Mouse (Mus musculus): Measurements from ENCODE around the gene Spem1. TPM values are rescaled to one million over a fixed set of nuclear protein-coding genes. Genes with fewer than 3 reads are reported as not detected.

Gene Spem1
- polyA plus RNA-seq, 1 experiment from 2014 or later, result not detected

DNA sequence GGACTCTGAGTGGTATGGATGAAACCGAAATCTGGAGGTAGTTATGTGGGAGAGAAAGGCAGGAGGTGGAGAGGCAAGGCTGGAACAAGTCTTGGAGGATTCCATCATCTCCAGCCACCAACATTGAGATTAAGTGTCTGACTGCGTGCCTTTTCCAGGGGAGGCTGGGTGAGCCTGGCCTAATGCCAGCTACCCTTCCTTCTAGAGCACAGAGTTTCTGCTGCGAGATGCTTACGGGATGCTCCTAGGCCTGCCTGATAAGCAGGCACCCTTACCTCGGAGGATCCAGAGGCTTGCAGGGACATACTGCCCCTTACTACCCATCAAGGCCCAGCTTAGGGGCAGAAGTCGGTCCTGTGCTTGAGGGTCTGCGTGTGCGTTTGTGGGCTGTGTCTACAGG, 11.6 kb upstream of the Spem1 start:
- peak overlapping the region; percentile 45; the same call in 1 of the 2 replicates for H3K9ac ChIP-seq
- H3K9me3 ChIP-seq, result no peaks in the 10 kb centered on the region
- 73% methylated on average over 8 of the region's 8 CpGs for WGBS
- peak overlapping the region; percentile 40 for H3K4me3 ChIP-seq (replicated peaks)
- ATAC-seq, result no peak
- H3K27me3 ChIP-seq (replicated peaks), result no peaks in the 10 kb centered on the region
- peaks cover 32% of the 10 kb centered on the region for H3K4me1 ChIP-seq (replicated peaks)
- H3K36me3 ChIP-seq, result no peaks in the 10 kb centered on the region
- no peak overlapping the region for H3K27ac ChIP-seq
- H3K4me2 ChIP-seq (replicated peaks), result peak overlapping the region; percentile 92

DNA sequence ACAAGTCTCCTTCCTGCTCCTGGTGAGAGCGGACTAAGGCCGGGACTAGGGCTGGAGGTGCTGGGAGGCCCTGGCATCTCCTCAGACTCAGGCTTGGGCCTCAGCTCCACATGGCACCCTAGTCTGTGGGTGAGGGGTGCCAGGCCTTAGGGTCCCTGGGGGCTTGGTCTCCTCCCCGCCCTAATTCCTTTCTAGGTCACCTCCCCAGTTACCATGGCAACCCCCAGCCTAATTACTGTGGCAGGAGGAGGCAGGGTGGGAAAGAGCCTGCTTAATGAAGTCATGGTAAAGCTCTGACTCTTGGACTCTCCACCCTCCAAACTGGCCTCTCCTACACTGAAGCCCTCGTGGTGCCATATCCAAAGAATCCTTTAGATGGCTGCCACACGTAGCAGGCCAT, 6.9 kb upstream of the Spem1 start:
- 73% methylated on average over 5 of the region's 5 CpGs for WGBS
- H3K36me3 ChIP-seq, result peaks cover 21% of the 10 kb centered on the region
- H3K4me3 ChIP-seq (replicated peaks), result no peak overlapping the region
- no peak overlapping the region for H3K4me2 ChIP-seq (replicated peaks)
- no peaks in the 10 kb centered on the region for H3K9me3 ChIP-seq
- peaks cover 2% of the 10 kb centered on the region for H3K4me1 ChIP-seq (replicated peaks)
- no peaks in the 10 kb centered on the region for H3K27me3 ChIP-seq (replicated peaks)
- peak; percentile 37; the same call in 1 of the 2 replicates for ATAC-seq
- H3K27ac ChIP-seq, result no peak overlapping the region
- no peak overlapping the region for H3K9ac ChIP-seq

DNA sequence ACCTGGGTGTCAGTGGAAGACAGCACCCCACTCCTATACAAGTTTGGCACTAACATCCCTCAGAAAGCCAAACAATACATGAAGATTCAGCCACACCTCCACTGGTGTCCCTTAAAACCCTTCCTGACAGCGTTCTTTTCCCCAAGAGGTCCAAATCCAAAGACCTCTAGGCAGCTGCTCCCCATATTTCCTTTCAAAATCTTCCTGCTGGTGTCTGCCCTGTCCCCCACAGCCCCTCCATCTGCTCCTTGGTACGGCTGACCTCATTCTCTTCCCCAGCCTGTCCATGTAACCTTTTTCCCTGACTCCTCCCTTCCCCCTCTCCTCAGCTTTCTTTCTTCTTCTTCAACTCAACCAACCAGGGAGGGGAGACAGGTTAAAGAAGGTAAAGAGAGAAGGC, 1.5 kb upstream of the Spem1 start:
- Histone ChIP-seq H3K27ac (no peak overlapping the region), H3K4me1 (replicated peaks) (no peaks in the 10 kb centered on the region), H3K27me3 (replicated peaks) (no peaks in the 10 kb centered on the region), H3K4me3 (replicated peaks) (no peak overlapping the region), H3K4me2 (replicated peaks) (no peak overlapping the region), H3K9ac (no peak overlapping the region), H3K9me3 (no peaks in the 10 kb centered on the region), H3K36me3 (peaks cover 21% of the 10 kb centered on the region)
- ATAC-seq, result no peak
- 83% methylated on average over 2 of the region's 2 CpGs for WGBS

DNA sequence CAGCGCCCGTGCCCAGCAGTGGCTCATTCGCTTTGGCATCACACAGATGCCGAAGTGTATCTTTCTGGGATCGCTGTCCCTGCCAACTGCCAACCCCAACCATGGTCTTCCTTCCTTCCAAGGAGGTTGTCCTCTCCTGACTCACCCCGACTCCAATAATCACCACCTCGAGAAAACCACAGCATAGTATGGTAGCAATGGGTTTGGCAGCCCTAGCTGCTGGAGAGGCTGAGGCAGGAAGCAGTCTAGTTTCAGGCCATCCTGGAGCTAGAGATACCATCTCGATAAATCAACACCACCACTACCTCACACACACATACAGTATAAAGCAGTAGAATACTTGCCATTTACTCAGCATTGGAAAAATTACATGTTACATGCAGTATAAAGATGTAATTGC, 3.1 kb downstream of the Spem1 start:
- 88% methylated on average over 8 of the region's 8 CpGs for WGBS
- H3K9me3 ChIP-seq, result no peaks in the 10 kb centered on the region
- H3K4me3 ChIP-seq (replicated peaks), result no peak overlapping the region
- H3K9ac ChIP-seq, result no peak overlapping the region
- no peaks in the 10 kb centered on the region for H3K36me3 ChIP-seq
- H3K27ac ChIP-seq, result no peak overlapping the region
- ATAC-seq, result no peak
- no peaks in the 10 kb centered on the region for H3K4me1 ChIP-seq (replicated peaks)
- H3K4me2 ChIP-seq (replicated peaks), result no peak overlapping the region
- H3K27me3 ChIP-seq (replicated peaks), result no peaks in the 10 kb centered on the region

DNA sequence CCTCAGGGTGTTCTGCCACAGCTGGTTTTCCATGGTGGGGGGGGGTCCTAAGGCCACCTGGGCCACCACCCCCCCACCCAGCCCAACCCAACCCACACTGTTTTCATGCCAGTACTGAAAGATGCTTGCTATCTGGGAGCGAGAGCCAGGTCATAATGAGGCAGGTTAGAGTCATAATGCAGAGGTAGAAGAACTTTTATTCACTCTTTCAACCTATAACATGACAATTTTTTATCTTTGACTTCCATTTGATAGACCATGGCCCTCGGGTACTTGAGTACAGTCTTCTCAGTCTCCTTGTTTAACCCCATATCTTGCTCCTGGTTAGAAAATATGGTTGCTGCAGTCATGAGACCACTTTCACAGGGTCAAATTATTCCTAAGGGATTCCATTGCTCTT, 3.6 kb downstream of the Spem1 start, which contains the start of gene Spem2:
TSS of gene Spem2 (minus strand) at position 101 of the 400 bp plus-strand sequence.
- WGBS, result 74% methylated on average over 2 of the region's 2 CpGs
- Histone ChIP-seq H3K36me3 (no peaks in the 10 kb centered on the region), H3K27ac (no peak within 1 kb of the TSS), H3K27me3 (replicated peaks) (no peaks in the 10 kb centered on the region), H3K9ac (no peak within 1 kb of the TSS), H3K4me3 (replicated peaks) (no peak within 1 kb of the TSS), H3K4me2 (replicated peaks) (no peak within 1 kb of the TSS), H3K4me1 (replicated peaks) (no peaks in the 10 kb centered on the region), H3K9me3 (no peaks in the 10 kb centered on the region)
- ATAC-seq, result no peak

DNA sequence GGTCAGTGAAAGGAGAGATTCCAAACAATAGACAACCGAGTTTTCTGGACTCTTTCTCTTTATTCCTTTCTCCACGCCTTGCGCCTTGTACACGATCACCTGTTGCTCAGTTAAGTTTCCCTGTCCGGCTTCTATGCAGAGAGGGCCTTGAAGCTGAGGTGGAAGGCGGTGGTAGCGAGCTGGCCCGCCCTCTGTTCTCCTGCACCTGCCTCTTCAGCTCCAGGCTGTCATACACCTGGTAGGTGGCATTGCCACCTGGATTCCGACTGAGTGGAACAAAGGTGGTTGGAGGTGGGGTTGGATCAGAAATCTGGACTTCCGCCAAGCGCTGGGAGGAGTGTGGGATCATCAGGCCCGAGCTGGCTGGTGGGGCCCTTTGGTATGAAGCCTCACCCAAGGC, 5.5 kb downstream of the Spem1 start:
- Histone ChIP-seq H3K36me3 (no peaks in the 10 kb centered on the region), H3K27ac (no peak overlapping the region), H3K4me1 (replicated peaks) (no peaks in the 10 kb centered on the region), H3K4me2 (replicated peaks) (no peak overlapping the region), H3K9me3 (no peaks in the 10 kb centered on the region), H3K4me3 (replicated peaks) (no peak overlapping the region), H3K27me3 (replicated peaks) (no peaks in the 10 kb centered on the region), H3K9ac (no peak overlapping the region)
- WGBS, result 78% methylated on average over 12 of the region's 12 CpGs
- ATAC-seq, result peak; percentile 43

DNA sequence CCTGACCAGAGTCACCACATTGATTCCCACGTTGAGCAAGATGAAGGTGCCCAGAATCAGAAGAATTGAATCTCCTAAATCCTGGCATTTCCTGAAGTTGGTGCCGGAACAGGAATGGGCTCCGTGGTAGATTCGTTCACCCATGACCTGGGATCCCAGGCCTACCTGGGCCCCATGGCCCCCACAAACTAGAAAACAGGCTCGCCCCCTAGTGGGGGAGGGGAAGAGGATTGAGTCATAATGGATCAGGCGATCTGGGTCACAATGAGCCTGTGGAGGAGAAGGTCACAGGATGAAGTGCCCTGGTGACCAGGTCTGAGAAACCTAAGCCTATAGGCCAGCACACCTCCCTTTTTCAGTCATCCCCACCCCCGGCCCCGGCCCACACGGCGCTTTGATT, 6.8 kb downstream of the Spem1 start, which contains the start of gene Gm39566:
TSS of gene Gm39566 (minus strand) at position 144 of the 400 bp plus-strand sequence.
- no peaks in the 10 kb centered on the region for H3K9me3 ChIP-seq
- no peaks in the 10 kb centered on the region for H3K27me3 ChIP-seq (replicated peaks)
- no peak within 1 kb of the TSS for H3K4me2 ChIP-seq (replicated peaks)
- H3K36me3 ChIP-seq, result no peaks in the 10 kb centered on the region
- no peak within 1 kb of the TSS for H3K9ac ChIP-seq
- H3K4me1 ChIP-seq (replicated peaks), result no peaks in the 10 kb centered on the region
- no peak for ATAC-seq
- H3K27ac ChIP-seq, result no peak within 1 kb of the TSS
- H3K4me3 ChIP-seq (replicated peaks), result no peak within 1 kb of the TSS
- WGBS, result 66% methylated on average over 10 of the region's 10 CpGs

DNA sequence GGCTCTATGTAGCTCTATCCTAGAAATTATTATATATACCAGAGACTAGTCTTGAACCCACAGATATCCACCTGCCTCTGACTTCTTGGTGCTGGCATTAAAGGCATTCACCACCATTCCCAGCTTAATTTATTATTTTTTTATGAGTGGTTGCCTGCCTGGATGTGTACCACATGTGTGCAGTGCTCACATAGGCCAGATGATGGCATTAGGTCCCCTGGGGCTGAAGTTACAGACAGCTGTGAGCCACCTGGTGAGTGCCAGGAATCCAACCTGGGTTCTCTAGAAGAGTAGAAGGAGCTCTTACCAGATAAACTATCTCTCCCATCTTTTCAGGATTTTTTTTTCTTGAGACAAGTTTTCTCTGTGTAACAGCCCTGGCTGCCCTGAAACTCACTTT, 11.7 kb downstream of the Spem1 start:
- no peaks in the 10 kb centered on the region for H3K36me3 ChIP-seq
- no peaks in the 10 kb centered on the region for H3K4me1 ChIP-seq (replicated peaks)
- H3K4me2 ChIP-seq (replicated peaks), result no peak overlapping the region
- no peak overlapping the region for H3K9ac ChIP-seq
- no peaks in the 10 kb centered on the region; the same call in 1 of the 2 replicates for H3K27me3 ChIP-seq (replicated peaks)
- H3K4me3 ChIP-seq (replicated peaks), result no peak overlapping the region
- H3K27ac ChIP-seq, result no peak overlapping the region
- ATAC-seq, result no peak
- H3K9me3 ChIP-seq, result no peaks in the 10 kb centered on the region

DNA sequence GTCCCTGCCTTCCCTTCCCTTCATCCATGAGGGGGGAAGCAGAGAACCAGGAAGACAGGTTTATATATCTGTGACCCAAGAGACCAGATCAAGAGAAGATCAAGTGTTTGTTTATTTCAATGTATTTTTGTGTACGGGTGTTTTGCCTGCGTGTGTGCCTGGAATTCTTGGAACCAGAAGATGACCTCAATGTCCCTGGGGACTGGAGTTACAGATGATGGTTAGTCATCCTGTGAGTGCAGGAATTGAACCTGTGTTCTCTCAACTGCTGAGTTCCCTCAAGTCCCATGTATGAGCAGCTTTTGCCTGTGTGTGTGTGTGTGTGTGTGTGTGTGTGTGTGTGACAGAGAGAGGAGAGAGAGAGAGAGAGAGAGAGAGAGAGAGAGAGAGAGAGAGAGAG, 14.3 kb downstream of the Spem1 start:
- Histone ChIP-seq H3K9me3 (no peaks in the 10 kb centered on the region), H3K4me2 (replicated peaks) (no peak overlapping the region), H3K4me1 (replicated peaks) (peaks cover 24% of the 10 kb centered on the region), H3K27me3 (replicated peaks) (peaks cover 7% of the 10 kb centered on the region; the same call in 1 of the 2 replicates), H3K36me3 (no peaks in the 10 kb centered on the region), H3K4me3 (replicated peaks) (no peak overlapping the region), H3K27ac (no peak overlapping the region), H3K9ac (no peak overlapping the region)
- WGBS, result 61% methylated on average over 2 of the region's 2 CpGs
- no peak for ATAC-seq

DNA sequence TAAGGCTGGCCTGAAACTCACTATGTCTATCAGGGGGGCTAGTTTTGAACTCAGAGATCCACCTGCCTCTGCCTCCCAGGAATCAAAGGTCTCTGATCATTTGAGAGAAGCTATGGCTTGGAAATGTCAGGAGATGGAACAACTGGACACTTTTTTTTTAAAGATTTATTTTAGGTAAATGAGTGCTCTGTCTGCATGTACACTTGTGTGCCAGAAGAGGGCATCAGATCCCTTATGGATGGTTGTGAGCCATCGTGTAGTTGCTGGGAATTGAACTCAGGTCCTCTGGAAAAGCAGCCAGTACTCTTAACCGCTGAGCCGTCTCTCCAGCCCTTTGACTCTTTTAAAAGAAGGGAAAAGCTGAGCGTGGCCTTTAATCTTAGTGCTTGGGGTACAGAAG, 15.6 kb downstream of the Spem1 start:
- 79% methylated on average over 4 of the region's 4 CpGs for WGBS

DNA sequence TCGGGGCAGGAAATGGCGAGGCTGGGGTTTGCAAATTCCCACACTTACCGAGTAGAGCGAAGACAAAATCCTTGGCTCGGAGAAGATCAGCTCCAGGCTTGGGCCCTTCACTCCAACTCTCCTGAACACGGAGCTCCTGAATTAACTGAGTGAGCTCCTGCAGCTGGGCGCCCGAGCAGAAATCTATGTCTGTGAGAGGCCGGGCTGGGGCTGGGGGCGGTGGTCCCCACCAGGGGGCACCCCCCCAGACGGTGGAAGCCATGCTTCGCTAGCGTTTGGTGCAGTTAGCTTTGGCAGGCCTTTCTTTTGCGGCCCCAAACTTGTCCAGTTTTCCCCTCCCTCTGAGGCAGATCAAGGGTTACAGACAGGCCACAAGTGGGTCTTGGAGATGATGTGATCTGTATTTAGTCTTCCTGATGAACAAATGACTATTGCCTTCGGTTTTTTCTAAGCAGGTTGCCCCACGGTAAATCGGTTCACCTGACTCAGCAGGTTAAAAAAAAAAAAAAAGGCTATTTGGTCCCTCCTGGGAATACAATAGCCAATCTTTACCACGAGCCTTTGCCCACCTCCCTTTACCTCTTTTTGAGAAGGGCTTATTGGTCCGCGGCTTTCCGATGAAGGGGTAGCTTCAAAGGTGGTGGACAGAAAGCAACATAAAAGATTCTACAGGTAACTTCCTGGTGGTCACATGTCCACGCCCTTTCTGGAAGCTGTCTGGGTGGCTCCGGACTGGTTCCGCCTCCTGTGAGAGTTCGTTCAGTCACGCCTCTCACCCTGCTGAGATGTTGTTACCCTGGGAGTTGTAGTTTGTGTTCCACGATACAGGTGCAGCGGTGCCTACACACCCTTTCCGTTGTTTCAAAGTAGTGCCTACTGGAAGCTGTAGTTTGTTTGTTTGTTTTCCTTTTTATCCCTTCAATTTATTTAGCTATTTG, 16.7 kb downstream of the Spem1 start, which contains the start of gene Tmem102:
TSS of gene Tmem102 (minus strand) at position 653 of the 938 bp plus-strand sequence.
- 9% methylated on average over 29 of the region's 29 CpGs for WGBS
- no peaks in the 10 kb centered on the region for H3K36me3 ChIP-seq
- H3K9ac ChIP-seq, result peak within 1 kb of the TSS; percentile 64
- peaks cover 48% of the 10 kb centered on the region for H3K4me1 ChIP-seq (replicated peaks)
- ATAC-seq, result peak; percentile 48
- H3K4me2 ChIP-seq (replicated peaks), result peak within 1 kb of the TSS; percentile 98
- peak within 1 kb of the TSS; percentile 79 for H3K27ac ChIP-seq
- no peaks in the 10 kb centered on the region for H3K9me3 ChIP-seq
- H3K4me3 ChIP-seq (replicated peaks), result peak within 1 kb of the TSS; percentile 51
- peaks cover 7% of the 10 kb centered on the region; the same call in 1 of the 2 replicates for H3K27me3 ChIP-seq (replicated peaks)

More for the DNA sequence above, 15.6 kb downstream of the Spem1 start:
- peaks cover 36% of the 10 kb centered on the region for H3K4me1 ChIP-seq (replicated peaks)
- H3K36me3 ChIP-seq, result no peaks in the 10 kb centered on the region
- no peak overlapping the region for H3K27ac ChIP-seq
- no peak overlapping the region for H3K4me3 ChIP-seq (replicated peaks)
- ATAC-seq, result no peak
- H3K9ac ChIP-seq, result no peak overlapping the region
- peaks cover 7% of the 10 kb centered on the region; the same call in 1 of the 2 replicates for H3K27me3 ChIP-seq (replicated peaks)
- no peak overlapping the region for H3K4me2 ChIP-seq (replicated peaks)
- H3K9me3 ChIP-seq, result no peaks in the 10 kb centered on the region

DNA sequence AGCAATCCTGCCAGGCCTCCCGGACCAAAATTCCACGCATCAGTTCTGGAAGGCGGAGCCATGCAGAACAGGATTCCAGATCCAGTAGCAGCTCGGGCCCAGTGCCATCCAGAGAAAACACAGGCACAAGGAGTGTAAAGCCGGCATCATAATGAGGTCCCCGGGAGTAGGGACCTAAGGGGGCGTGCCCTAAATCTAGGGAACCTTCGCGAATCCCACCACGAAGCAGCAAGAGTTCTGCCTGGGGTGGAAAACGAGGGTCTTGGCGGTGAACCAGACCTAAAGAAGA, 17.4 kb downstream of the Spem1 start:
- H3K36me3 ChIP-seq, result no peaks in the 10 kb centered on the region
- H3K9me3 ChIP-seq, result no peaks in the 10 kb centered on the region
- peak overlapping the region; percentile 79 for H3K27ac ChIP-seq
- ATAC-seq, result no peak
- H3K4me1 ChIP-seq (replicated peaks), result peaks cover 51% of the 10 kb centered on the region
- 11% methylated on average over 12 of the region's 12 CpGs for WGBS
- H3K27me3 ChIP-seq (replicated peaks), result peaks cover 7% of the 10 kb centered on the region; the same call in 1 of the 2 replicates
- H3K4me2 ChIP-seq (replicated peaks), result peak overlapping the region; percentile 98
- H3K4me3 ChIP-seq (replicated peaks), result peak overlapping the region; percentile 51
- peak overlapping the region; percentile 64 for H3K9ac ChIP-seq
